Mouse (Mus musculus) central nervous system, embryonic 11.5 days (tissue): ENCODE results near the gene Tnmd. TPM values are rescaled to one million over a fixed set of nuclear protein-coding genes. Genes with fewer than 3 reads are reported as not detected.

Experiments used
- polyA plus RNA-seq: library from polyadenylated mRNA; depleted of rRNA; stranded (reverse); fragments of >200 nt; gene quantifications from 2 replicates; pipeline ENCODE4 v1.2.3, GENCODE M21; 2012; rRNA removed

The Tnmd gene
- 2.5 and 3.1 TPM in 2 replicates for polyA plus RNA-seq

DNA sequence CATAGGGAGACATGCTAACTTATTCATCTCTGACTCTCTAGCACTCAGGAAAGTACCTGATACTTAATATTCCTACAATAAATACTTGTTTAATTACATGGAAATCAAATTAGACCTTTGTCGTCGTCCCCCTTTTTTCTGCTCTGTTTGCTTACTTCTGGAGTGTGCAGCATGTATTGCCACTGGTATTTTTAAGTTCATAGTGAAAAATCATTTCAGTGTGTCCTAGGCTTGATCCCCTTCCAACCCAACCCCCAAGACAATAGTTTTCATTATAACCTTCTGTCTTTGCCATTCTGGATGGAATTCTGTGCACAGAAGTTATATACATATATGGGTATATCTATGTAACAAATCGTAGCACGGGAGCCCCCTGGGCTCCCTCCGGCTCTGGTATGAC, at the start of gene Tnmd:
Tnmd (plus strand) TSS at position 301 of the 400 bp plus-strand sequence.

GRCm38 (mm10) chrX:133898014-133898542, 47.3 kb downstream of the Tnmd start, which contains the start of gene Tspan6:
TSS of gene Tspan6 (minus strand) at chrX:133898429.

GRCm38 (mm10) chrX:133908261-133908660, 57.5 kb downstream of the Tnmd start, which contains the start of gene Srpx2:
TSS of gene Srpx2 (plus strand) at chrX:133908426.

Other genes with a start within 250 kb of the Tnmd start
- gene Pcdh19, start 162.0 kb upstream of the Tnmd start, polyA plus RNA-seq: 5.1 and 7.5 TPM in 2 replicates
- gene Tspan6, start 47.4 kb downstream of the Tnmd start, polyA plus RNA-seq: 66.4 and 113 TPM in 2 replicates
- 1.1 and 1.4 TPM in 2 replicates for gene Srpx2, start 57.4 kb downstream of the Tnmd start, polyA plus RNA-seq
- 2.5 and 2.7 TPM in 2 replicates for gene Sytl4, start 130.8 kb downstream of the Tnmd start, polyA plus RNA-seq
- 46.0 and 48.8 TPM in 2 replicates for gene Cstf2, start 208.2 kb downstream of the Tnmd start, polyA plus RNA-seq